Mouse (Mus musculus): ENCODE measurements around the gene Rec8. TPM values are rescaled to one million over a fixed set of nuclear protein-coding genes. Genes with fewer than 3 reads are reported as not detected.

Rec8 gene
- 2.0 TPM for polyA plus RNA-seq (2014; fragmentation: Illumina TruSeq; extraction: RNeasy Lipid Tissue Mini Kit (QIAGEN cat#74804); ENCODE audit: low replicate concordance)

DNA sequence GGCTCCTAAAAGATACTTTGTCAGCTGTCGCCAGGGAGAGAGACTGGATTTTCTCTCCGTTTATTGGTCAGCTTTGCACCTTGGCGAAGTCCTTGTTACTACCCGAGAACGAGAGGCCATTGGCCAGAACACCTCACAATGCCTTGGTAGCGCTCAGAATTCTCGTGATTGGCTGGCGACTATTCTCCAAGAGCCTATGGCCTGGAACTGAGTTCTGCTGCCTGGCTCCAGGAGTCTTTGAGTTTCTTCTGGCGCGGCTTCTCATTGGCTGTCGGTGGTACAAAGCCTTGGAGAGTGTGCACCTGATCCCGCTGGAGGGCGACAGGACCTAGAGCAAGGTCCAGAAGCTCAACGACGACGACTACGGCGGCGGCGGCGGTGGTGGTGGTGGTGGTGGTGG is at the start of gene Rec8:
Gene Rec8, plus strand, starts transcription at position 216 of the 400 bp plus-strand sequence.

DNA sequence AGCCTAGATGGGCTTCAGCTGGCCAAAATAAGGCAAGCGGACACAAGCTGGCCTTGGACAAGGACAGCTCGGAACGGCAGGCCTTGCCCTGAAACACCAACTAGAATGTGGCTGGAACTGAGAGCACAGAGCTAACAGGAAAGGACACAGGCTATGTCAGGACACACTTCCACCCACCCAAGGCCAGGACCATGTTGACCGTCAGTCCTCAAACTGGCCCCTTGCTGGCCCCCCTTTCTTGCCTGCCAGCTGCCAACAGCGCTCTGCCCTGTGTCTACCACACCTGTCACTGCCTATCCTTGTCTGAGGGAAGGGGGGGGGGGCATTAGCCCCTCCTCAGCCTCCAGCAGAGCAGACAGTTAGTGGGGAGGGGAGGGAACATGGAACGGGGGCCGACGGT is 42.5 kb upstream of the Rec8 start, which contains the start of gene Fitm1:
Gene Fitm1, plus strand, starts transcription at position 316 of the 400 bp plus-strand sequence.

DNA sequence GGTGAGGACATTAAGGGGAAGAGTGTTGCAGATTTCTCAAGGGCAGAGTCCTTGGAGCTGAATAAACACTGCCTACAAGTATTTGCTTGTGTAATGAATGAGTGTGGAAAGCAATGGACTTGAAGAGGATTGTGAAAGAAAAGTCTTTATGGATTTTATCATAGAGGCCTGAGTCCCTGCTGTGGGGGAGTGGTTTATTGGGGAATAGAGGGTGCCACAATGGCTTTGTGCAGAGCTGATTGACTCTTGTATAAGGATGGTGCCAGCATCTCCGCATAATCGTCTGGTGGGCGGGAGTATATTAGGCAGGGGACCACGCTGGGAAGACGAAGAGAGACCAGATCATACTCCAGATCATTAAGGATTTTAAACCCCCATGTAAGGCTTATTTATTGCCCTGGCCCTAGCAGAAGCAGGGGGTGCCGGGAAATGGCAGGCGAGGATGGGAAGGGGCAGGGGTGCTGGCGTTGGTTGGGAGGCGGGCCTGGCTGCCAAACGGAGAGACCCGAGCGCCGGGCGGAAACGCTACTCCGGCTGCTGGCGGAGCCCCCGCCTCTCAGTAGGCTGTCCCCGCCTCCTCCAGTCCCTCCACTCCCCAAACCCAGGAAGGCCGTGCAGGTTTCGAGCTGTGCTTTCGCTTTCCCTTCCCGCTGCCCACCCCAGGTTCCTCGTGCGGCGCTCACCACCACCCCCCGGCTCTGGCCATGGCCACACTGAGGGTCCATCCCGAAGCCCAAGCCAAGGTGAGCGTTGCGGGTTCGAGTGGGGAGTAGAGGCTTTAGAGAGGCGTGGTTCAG is 39.8 kb upstream of the Rec8 start, which contains the start of gene Psme1:
Gene Psme1, plus strand, starts transcription at position 253 of the 797 bp plus-strand sequence.

DNA sequence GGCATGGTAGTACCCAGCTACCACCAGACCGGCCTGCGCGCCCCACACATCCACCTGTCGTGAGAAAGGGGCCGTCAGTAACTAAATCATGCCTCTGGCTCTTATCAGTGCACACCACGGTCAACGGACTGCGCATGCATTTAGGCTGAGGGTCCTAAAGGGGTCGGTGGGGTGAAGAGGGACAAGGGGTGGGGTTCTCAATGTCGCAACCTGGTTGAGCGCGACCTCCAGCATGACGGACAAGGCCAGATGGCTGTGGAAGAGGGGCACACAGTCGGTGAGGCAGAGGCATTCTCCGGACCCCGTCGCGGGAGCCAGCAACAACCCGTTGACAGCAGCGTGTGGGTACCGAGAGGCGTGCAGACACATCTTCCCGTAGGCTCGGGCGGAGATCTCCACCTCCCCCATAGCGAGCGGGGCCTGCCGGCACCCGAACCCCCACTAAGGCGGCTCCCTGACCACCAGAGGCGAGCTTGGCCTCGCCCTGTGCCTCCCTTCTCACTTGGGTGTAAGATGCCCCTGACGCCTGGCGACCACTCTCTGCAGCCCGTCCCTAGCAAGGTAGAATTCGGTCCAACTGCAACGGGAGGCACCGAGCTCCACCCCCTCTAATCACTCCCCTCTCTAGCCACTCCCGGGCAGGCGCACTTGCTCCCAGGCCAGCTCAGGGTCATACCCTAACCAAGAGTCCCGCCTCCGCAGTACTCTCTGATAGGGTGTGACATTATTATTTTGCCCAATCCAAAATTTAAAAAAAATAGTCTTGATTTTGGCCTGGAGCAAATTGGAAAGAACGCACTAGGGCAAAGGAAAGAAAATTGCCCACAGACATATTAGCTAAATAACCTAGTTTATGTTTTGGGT is 32.9 kb upstream of the Rec8 start, which contains the start of gene Emc9:
Gene Emc9, minus strand, starts transcription at position 601 of the 864 bp plus-strand sequence.

DNA sequence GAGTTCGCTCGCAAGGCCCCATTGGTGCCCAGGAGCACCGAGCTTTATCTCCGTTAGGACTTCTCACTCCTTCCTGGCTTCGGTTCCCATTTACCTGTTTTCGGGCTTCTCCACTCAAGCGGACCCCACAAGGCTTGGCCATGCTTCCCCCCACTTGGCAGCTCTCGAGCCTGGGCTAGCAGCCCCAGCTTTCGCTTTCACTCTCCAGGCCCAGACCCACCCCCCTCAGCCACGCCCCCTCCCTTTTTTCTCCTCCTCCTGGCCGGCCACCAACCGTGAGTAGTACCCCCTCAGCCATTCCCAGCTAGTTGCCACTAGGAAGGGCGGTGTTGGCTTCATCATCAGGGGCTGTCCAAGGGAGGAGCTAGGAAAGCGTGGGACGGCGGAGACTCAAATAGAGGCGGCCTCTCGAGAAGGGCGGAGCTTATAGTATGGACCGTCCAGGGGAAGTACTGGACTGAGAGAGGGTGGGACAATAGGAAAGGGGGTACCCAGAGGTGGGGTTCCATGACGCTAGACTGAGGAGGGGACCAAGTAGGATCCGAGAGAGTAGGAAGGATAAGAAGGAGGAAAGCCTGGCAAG is 27.0 kb upstream of the Rec8 start, which contains the start of gene Psme2:
Gene Psme2, minus strand, starts transcription at position 366 of the 583 bp plus-strand sequence.

DNA sequence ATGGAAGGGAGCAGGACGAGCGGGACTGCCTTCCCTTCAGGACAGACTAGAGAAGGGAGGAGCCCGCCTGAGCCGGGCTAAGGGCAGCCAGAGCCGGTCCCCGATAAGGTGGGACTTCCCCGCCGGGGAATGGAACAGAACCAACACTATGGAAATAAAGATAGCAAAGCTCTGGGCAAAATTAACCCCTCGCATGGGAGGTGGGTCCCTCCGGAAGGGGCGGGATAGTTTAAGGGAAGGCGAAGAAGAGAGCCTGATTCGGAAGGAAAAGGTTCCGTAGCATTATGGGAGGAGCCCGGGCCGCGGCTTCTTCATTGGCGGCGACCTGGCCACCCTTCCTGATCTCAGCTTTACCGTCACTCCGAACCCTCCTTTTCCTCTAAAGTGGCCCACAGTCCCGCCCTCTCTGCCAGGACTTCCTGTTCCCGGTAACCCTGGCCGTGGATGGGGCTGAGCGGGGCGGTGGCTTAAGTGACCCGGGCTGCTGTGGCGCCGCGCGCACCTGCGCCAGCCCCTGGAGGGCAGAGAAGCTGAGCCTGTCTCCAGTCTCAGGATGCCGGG is 26.4 kb upstream of the Rec8 start, which contains the start of gene Rnf31:
Gene Rnf31, plus strand, starts transcription at position 378 of the 561 bp plus-strand sequence.

DNA sequence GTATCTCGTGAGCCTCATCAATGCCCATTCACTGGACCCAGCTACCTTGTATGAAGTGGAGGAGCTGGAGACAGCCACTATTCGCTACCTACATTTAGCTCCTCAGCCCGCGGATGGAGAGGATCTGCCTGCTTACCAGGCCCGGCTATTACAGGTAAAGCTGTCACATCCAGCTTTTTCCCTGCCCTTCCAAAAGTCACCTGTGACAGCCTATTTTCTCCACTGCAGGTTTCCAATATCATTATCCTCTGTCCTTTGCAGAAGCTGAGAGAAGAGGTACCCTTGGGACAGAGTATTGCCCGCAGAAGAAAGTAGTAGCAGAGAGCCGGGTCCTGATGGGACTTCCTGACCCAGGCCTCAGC is 14.6 kb upstream of the Rec8 start, which contains the start of gene Irf9:
Gene Irf9, plus strand, starts transcription at position 301 of the 362 bp plus-strand sequence.

DNA sequence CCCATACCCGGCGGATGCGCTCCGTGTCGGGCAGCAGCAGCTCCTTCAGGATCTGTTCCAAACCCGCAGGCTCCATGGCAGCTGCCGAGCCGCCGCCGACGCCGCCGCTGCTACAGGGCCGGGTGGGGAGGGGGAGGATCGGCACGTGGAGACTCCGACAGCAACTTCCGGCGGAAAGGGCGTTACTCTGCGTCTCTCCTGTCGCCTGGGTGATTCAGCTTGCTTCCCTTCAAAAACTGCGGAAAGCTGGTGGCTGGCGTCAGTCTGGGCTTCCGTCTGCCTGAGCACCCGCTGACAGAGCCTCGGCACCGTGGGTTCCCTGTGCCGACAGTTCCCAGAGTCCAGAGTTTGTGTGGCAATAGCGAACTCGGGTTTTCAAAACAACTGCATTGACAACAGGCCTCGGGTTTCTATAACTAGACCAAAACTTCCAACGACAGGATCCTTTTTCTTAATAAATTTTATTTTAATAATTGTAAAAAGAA is 17.7 kb downstream of the Rec8 start, which contains the start of gene Ipo4:
Gene Ipo4, minus strand, starts transcription at position 435 of the 485 bp plus-strand sequence.

DNA sequence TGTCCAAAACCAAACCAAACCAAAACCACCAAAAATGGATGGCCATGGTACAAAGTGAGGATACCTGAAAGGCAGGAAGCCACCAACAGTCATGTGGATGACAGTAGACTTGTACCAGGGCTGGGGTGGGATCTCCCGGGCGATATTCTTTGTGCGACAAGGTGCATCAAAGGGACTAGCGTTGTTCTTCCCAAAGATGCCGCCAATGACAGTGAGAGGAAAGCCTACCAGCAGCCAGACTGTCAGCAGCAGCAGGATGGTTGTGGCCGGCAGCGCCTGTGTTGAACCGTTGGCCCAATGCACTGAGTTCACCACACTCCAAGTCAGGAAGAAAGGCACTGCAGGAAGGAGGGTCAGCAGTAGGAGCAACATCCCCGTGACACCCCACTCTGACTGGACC is 20.0 kb downstream of the Rec8 start, which contains the start of gene Gm49378:
Gene Gm49378, minus strand, starts transcription at position 101 of the 400 bp plus-strand sequence.

DNA sequence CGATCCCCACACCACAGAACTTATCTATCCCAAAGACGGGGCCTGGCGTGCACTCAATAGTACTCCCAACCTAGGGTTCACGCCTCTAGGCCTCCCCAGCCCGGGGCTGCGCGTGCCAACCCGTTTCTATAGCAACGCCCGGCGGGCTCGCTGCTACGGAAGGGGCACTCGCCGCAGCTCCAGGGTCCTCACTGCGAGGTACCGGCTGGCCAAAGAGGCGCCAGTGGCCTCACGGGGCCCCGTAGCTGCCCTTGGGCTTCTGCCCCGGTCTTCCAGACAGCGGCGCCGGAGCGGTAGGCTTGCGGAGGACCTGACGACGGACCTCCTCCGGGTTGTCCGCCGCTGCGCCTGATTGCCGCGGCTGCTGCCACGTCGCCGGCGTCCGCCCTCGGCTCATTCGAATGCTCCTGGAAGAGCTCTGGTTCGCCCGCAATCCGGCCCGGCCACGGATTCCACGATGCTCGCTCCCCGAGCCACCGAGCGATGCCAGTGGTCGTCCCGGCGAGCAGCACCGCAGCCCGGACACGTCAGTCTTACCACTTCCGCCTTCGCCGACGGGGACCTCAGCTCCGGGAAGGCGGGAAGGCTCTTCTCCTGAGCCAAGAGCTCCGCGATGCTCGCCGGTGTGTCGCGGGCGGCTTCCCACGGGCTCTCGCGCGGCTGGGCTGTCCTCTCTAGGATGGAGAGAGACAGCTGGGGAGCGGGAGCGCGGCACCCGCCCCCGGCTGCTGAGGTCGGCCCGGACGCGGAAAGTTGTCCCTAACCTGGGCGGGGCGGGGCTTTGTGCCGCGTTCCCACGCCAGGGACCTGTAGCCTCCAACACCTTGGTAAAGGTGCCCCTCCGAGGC is 25.4 kb downstream of the Rec8 start, which contains the start of gene Tm9sf1:
Gene Tm9sf1, minus strand, starts transcription at position 747 of the 848 bp plus-strand sequence.

DNA sequence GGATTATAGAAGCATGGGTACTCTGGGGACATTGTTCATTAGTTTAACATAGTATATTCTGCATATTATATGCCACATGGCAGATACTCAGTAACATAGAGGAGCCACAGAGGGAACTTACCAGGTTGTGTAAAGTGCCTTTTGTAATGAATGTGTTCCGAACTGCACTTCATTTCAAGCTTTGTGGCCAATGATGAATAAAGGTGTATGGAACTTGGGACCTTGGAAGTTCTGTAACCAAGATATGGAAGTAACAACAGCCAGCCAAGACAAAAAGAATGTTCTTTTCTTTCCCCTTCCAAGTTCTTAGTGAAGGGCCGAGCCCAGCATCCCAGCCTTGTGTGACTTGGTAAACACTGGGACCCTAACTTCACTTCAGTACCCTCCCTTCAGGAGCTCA is 32.0 kb downstream of the Rec8 start, which contains the start of gene Tssk4:
Gene Tssk4, plus strand, starts transcription at position 301 of the 400 bp plus-strand sequence.

DNA sequence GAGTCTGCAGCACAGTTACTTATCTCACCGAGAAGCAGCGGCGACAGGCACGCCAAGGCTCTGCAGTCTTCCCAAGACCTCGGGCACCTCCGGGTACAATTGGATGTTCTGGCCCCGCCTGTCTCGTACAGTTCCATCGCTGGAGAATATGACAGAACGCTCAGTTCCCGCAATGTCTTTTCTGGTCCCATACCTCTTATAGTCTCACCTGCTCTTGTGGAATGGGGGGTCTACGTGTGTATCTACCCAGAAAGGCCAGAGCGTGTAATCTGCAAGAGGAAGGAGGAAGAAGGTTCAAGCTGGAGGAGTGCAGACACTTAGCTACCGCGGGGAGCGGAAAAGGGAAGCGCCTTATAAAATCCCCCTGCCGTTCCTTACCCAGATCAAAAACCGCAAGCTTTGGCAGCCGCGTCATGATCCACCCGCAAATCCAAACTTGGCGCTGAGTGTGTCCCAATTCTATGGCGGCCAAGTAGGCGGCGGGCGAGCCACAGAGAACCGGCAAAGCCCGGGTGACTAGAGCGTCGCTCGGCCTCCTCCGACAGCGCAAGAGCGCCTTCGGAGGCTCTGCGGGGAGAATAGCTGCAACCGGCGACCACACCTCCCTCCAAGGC is 42.2 kb downstream of the Rec8 start, which contains the start of gene Mdp1:
Gene Mdp1, minus strand, starts transcription at position 549 of the 614 bp plus-strand sequence.

DNA sequence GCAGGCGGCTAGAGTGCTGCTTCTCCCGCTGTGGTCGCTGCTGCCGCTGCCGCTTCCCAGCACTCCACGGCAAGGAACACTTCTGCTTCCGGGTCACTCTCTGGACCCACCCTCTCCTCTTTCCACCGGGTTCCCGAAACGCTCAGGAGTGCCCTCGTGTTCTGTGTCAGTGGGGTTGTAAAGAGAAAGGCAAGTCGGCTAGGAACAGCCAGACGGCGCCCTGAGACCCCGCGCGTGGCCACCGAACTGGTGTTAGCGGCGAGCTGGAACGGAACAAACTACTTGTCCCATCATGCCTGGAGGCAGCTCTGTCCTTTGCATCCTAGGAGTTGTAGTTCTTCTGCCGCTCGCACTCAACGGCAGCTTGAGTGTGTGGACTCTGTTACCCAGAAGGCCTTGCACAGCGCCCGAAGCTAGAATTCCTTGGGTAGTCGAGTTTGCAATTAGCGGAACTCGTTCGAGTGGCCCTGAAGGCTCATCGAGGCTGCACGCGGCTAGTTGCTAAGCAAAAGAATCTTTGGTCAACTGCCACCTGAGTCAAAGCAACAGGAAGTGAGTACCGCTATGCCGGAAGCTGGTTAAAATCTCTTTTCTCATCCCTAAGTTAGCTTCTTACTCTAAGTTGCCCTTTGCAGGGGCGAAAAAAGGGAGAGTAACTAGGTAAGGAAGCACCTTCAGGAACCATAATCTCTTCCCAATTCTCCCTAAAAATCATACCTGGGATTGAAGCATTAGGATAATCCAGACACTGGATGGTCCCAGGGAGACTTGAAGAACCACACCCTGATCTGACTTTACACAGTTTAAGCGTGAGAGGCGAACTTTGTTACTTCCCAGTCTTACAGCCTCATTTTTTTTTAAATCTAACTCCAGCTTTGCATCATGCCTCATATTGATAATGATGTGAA is 54.2 kb downstream of the Rec8 start, which contains the start of the genes Gmpr2 and Nedd8:
Gene Gmpr2, plus strand, starts transcription at position 109 of the 908 bp plus-strand sequence.
Gene Nedd8, minus strand, starts transcription at position 292 of the 908 bp plus-strand sequence.

Other genes starting within 250 kb of the Rec8 start
- 120 TPM for gene Dhrs4, start 139.3 kb upstream of the Rec8 start, polyA plus RNA-seq (2014; fragmentation: Illumina TruSeq; extraction: RNeasy Lipid Tissue Mini Kit (QIAGEN cat#74804); ENCODE audit: low replicate concordance)
- not detected for gene Carmil3, start 127.4 kb upstream of the Rec8 start, polyA plus RNA-seq (2014; fragmentation: Illumina TruSeq; extraction: RNeasy Lipid Tissue Mini Kit (QIAGEN cat#74804); ENCODE audit: low replicate concordance)
- gene Cpne6, start 107.6 kb upstream of the Rec8 start, polyA plus RNA-seq (2014; fragmentation: Illumina TruSeq; extraction: RNeasy Lipid Tissue Mini Kit (QIAGEN cat#74804); ENCODE audit: low replicate concordance) = not detected
- gene Nrl, start 93.1 kb upstream of the Rec8 start, polyA plus RNA-seq (2014; fragmentation: Illumina TruSeq; extraction: RNeasy Lipid Tissue Mini Kit (QIAGEN cat#74804); ENCODE audit: low replicate concordance) = not detected
- 3.2 TPM for gene Pck2, start 77.8 kb upstream of the Rec8 start, polyA plus RNA-seq (2014; fragmentation: Illumina TruSeq; extraction: RNeasy Lipid Tissue Mini Kit (QIAGEN cat#74804); ENCODE audit: low replicate concordance)
- 15.6 TPM for gene Dcaf11, start 58.0 kb upstream of the Rec8 start, polyA plus RNA-seq (2014; fragmentation: Illumina TruSeq; extraction: RNeasy Lipid Tissue Mini Kit (QIAGEN cat#74804); ENCODE audit: low replicate concordance)
- not detected for gene A730061H03Rik, start 57.6 kb upstream of the Rec8 start, polyA plus RNA-seq (2014; fragmentation: Illumina TruSeq; extraction: RNeasy Lipid Tissue Mini Kit (QIAGEN cat#74804); ENCODE audit: low replicate concordance)
- gene Fitm1, start 42.4 kb upstream of the Rec8 start, polyA plus RNA-seq (2014; fragmentation: Illumina TruSeq; extraction: RNeasy Lipid Tissue Mini Kit (QIAGEN cat#74804); ENCODE audit: low replicate concordance) = not detected
- gene Psme1, start 39.9 kb upstream of the Rec8 start, polyA plus RNA-seq (2014; fragmentation: Illumina TruSeq; extraction: RNeasy Lipid Tissue Mini Kit (QIAGEN cat#74804); ENCODE audit: low replicate concordance) = 223 TPM
- gene Emc9, start 32.7 kb upstream of the Rec8 start, polyA plus RNA-seq (2014; fragmentation: Illumina TruSeq; extraction: RNeasy Lipid Tissue Mini Kit (QIAGEN cat#74804); ENCODE audit: low replicate concordance) = 10.6 TPM
- gene Psme2, start 26.9 kb upstream of the Rec8 start, polyA plus RNA-seq (2014; fragmentation: Illumina TruSeq; extraction: RNeasy Lipid Tissue Mini Kit (QIAGEN cat#74804); ENCODE audit: low replicate concordance) = 276 TPM
- 4.8 TPM for gene Rnf31, start 26.3 kb upstream of the Rec8 start, polyA plus RNA-seq (2014; fragmentation: Illumina TruSeq; extraction: RNeasy Lipid Tissue Mini Kit (QIAGEN cat#74804); ENCODE audit: low replicate concordance)
- 60.3 TPM for gene Irf9, start 14.5 kb upstream of the Rec8 start, polyA plus RNA-seq (2014; fragmentation: Illumina TruSeq; extraction: RNeasy Lipid Tissue Mini Kit (QIAGEN cat#74804); ENCODE audit: low replicate concordance)
- gene Ipo4, start 17.9 kb downstream of the Rec8 start, polyA plus RNA-seq (2014; fragmentation: Illumina TruSeq; extraction: RNeasy Lipid Tissue Mini Kit (QIAGEN cat#74804); ENCODE audit: low replicate concordance) = 1.1 TPM
- gene Gm49378, start 19.9 kb downstream of the Rec8 start, polyA plus RNA-seq (2014; fragmentation: Illumina TruSeq; extraction: RNeasy Lipid Tissue Mini Kit (QIAGEN cat#74804); ENCODE audit: low replicate concordance) = 0.89 TPM
- gene Tm9sf1, start 25.8 kb downstream of the Rec8 start, polyA plus RNA-seq (2014; fragmentation: Illumina TruSeq; extraction: RNeasy Lipid Tissue Mini Kit (QIAGEN cat#74804); ENCODE audit: low replicate concordance) = 46.5 TPM
- gene Tssk4, start 32.1 kb downstream of the Rec8 start, polyA plus RNA-seq (2014; fragmentation: Illumina TruSeq; extraction: RNeasy Lipid Tissue Mini Kit (QIAGEN cat#74804); ENCODE audit: low replicate concordance) = not detected
- gene Mdp1, start 42.5 kb downstream of the Rec8 start, polyA plus RNA-seq (2014; fragmentation: Illumina TruSeq; extraction: RNeasy Lipid Tissue Mini Kit (QIAGEN cat#74804); ENCODE audit: low replicate concordance) = 29.1 TPM
- 19.7 TPM for gene Gmpr2, start 53.9 kb downstream of the Rec8 start, polyA plus RNA-seq (2014; fragmentation: Illumina TruSeq; extraction: RNeasy Lipid Tissue Mini Kit (QIAGEN cat#74804); ENCODE audit: low replicate concordance)
- gene Nedd8, start 54.1 kb downstream of the Rec8 start, polyA plus RNA-seq (2014; fragmentation: Illumina TruSeq; extraction: RNeasy Lipid Tissue Mini Kit (QIAGEN cat#74804); ENCODE audit: low replicate concordance) = 16.8 TPM
- gene Tinf2, start 63.8 kb downstream of the Rec8 start, polyA plus RNA-seq (2014; fragmentation: Illumina TruSeq; extraction: RNeasy Lipid Tissue Mini Kit (QIAGEN cat#74804); ENCODE audit: low replicate concordance) = 15.6 TPM
- not detected for gene Tgm1, start 95.9 kb downstream of the Rec8 start, polyA plus RNA-seq (2014; fragmentation: Illumina TruSeq; extraction: RNeasy Lipid Tissue Mini Kit (QIAGEN cat#74804); ENCODE audit: low replicate concordance)
- 0.33 TPM for gene Rabggta, start 104.2 kb downstream of the Rec8 start, polyA plus RNA-seq (2014; fragmentation: Illumina TruSeq; extraction: RNeasy Lipid Tissue Mini Kit (QIAGEN cat#74804); ENCODE audit: low replicate concordance)
- gene Dhrs1, start 127.7 kb downstream of the Rec8 start, polyA plus RNA-seq (2014; fragmentation: Illumina TruSeq; extraction: RNeasy Lipid Tissue Mini Kit (QIAGEN cat#74804); ENCODE audit: low replicate concordance) = 110 TPM
- gene Nop9, start 127.7 kb downstream of the Rec8 start, polyA plus RNA-seq (2014; fragmentation: Illumina TruSeq; extraction: RNeasy Lipid Tissue Mini Kit (QIAGEN cat#74804); ENCODE audit: low replicate concordance) = 4.2 TPM
- 9.8 TPM for gene Cideb, start 140.4 kb downstream of the Rec8 start, polyA plus RNA-seq (2014; fragmentation: Illumina TruSeq; extraction: RNeasy Lipid Tissue Mini Kit (QIAGEN cat#74804); ENCODE audit: low replicate concordance)
- gene Ltb4r2, start 143.4 kb downstream of the Rec8 start, polyA plus RNA-seq (2014; fragmentation: Illumina TruSeq; extraction: RNeasy Lipid Tissue Mini Kit (QIAGEN cat#74804); ENCODE audit: low replicate concordance) = 3.6 TPM
- not detected for gene Ltb4r1, start 147.9 kb downstream of the Rec8 start, polyA plus RNA-seq (2014; fragmentation: Illumina TruSeq; extraction: RNeasy Lipid Tissue Mini Kit (QIAGEN cat#74804); ENCODE audit: low replicate concordance)
- gene Adcy4, start 166.1 kb downstream of the Rec8 start, polyA plus RNA-seq (2014; fragmentation: Illumina TruSeq; extraction: RNeasy Lipid Tissue Mini Kit (QIAGEN cat#74804); ENCODE audit: low replicate concordance) = 0.15 TPM
- gene Ripk3, start 170.8 kb downstream of the Rec8 start, polyA plus RNA-seq (2014; fragmentation: Illumina TruSeq; extraction: RNeasy Lipid Tissue Mini Kit (QIAGEN cat#74804); ENCODE audit: low replicate concordance) = 1.9 TPM
- gene Nfatc4, start 205.1 kb downstream of the Rec8 start, polyA plus RNA-seq (2014; fragmentation: Illumina TruSeq; extraction: RNeasy Lipid Tissue Mini Kit (QIAGEN cat#74804); ENCODE audit: low replicate concordance) = 0.52 TPM
- 0.15 TPM for gene Nynrin, start 236.0 kb downstream of the Rec8 start, polyA plus RNA-seq (2014; fragmentation: Illumina TruSeq; extraction: RNeasy Lipid Tissue Mini Kit (QIAGEN cat#74804); ENCODE audit: low replicate concordance)

Data from small intestine, adult 10 weeks (tissue).